Mouse (Mus musculus): ENCODE data around the gene Arl5c. TPM values are rescaled to one million over a fixed set of nuclear protein-coding genes. Genes with fewer than 3 reads are reported as not detected.

Arl5c gene
- total RNA-seq (2021) = 1 to 10 TPM; 1.4 to 1.7 TPM
- long read RNA-seq, experiment 1 = 0 reads
- long read RNA-seq, experiment 2 = 0 reads

DNA sequence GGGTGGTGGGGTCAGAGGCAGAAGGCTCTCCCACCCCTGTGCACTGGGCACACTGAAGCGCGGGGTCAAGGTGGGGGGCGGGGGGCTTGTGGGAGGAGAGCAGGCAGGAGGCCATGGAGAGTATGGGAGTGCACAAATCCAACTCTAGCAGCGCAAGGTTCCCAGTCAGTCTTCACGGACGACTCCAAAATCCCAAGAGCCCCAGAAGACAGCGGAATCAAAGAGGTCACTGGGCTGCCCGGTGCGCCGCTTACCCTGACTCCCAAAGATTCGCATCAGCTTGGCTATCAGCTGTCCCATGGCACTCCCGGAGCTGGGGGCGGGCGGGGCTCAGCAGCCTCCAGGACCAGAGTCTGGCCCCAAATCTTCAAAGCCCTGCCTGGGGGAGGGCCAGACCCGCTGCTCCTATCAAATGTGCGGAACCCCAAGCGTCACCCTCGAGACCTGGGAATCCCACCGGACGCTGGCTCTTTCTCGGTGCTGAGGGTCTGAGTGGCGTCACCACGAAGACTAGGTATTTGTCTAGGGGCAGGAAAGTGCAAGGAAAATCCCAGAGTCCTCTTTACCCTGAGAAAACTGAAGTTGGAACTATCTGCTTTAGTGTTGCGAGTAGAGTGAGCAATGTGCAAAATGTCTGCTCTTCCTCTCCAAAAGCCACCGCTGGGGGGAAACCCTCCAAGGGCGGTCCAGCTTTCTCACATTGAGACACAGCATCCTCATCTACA is at the start of gene Arl5c:
TSS of gene Arl5c (minus strand) at position 618 of the 725 bp plus-strand sequence.
- no peak for DNase-seq (ENCODE audit: low spot score in 2 of 2)

DNA sequence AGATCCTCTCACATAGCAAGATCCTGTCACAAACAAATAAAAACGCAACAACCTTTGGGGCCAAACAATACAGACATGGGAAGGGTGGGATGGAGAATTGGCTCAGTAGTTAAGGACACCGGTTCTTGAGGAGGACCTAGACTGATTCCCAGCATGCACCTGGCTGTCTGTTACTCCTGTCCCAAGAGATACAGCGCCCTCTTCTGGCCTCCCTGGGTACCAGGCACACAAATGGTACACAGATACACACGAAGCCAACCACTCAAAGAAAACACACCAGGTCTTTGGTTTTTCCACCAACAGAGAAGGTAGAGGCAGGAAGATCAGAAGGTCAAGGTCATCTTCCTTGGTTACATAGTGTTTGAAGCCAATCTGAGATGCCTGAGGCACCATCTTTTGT is 49.6 kb upstream of the Arl5c start:
- H3K27ac ChIP-seq = no peak overlapping the region

More for the DNA sequence above, at the start of gene Arl5c:
- H3K27ac ChIP-seq = no peak within 1 kb of the TSS
- peak within 1 kb of the TSS; percentile 60 for H3K4me3 ChIP-seq
- TF ChIP-seq CTCF (conservative IDR thresholded peaks at IDR 0.05) = peak; percentile 71

DNA sequence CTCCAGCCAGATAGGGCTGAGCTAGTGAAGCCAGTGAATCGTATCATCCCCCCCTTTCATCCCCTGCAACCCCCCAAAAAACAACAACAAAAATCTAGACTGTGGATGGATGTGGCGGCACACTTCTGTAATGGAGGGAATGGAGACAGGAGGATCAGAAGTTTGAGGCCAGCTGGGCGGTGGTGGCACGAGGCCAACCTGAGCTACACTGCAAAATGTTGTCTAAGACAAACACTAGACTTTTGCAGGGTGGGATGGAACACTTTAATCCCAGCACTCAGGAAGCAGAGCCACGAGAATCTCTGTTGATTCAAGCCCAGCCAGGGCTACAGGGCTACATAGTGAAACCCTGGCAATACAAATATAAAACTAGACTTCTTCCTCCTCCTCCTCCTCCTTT is 48.1 kb upstream of the Arl5c start:
- no peak for TF ChIP-seq CTCF (conservative IDR thresholded peaks at IDR 0.05)
- H3K27ac ChIP-seq = no peak overlapping the region
- no peak for DNase-seq (ENCODE audit: low spot score in 2 of 2)
- H3K4me3 ChIP-seq = no peak overlapping the region

More for the DNA sequence above, 49.6 kb upstream of the Arl5c start:
- no peak overlapping the region for H3K4me3 ChIP-seq
- TF ChIP-seq CTCF (conservative IDR thresholded peaks at IDR 0.05) = peak; percentile 42
- no peak for DNase-seq (ENCODE audit: low spot score in 2 of 2)

DNA sequence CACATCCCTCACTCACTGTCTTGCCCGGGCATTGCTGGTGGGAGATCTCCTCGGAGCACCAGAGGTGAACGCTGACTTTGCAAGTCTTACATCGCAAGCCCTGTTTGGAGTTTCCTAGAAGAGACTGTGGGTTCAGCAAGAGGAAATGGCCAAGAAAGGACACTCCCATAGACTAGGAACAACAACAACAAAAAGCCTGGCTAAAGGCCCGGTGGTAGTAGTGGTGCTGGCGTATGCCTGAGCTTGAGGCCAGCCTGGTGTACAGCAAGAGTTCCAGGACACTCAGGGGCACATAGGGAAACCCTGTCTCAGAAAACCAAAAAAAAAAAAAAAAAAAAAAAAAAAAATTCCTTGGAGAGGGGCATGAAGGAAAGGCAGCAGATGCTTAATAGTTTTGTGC is 46.8 kb upstream of the Arl5c start:
- DNase-seq (ENCODE audit: low spot score in 2 of 2) = no peak
- TF ChIP-seq CTCF (conservative IDR thresholded peaks at IDR 0.05) = no peak
- no peak overlapping the region for H3K27ac ChIP-seq
- no peak overlapping the region for H3K4me3 ChIP-seq

DNA sequence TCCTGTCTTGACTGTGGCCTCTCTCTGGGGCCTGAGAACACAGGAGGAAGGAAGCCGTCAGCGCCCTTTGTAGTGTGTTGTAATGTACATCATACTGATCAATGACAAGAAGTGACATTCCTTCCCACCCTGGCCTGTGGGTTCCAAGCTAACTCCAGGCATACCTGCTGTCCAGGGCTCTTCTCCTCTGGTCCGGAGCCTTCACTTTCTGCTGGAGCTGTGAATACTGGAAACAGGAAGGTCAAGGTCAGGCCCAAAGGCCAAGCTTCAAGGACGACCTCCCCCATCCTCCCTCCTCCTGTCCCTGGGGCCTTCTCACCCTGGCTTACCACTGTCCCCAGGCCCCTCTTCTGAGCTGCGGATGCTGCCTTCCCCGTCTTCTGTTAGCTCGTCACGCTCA is 45.0 kb upstream of the Arl5c start:
- H3K27ac ChIP-seq = no peak overlapping the region
- no peak for TF ChIP-seq CTCF (conservative IDR thresholded peaks at IDR 0.05)
- DNase-seq (ENCODE audit: low spot score in 2 of 2) = no peak
- H3K4me3 ChIP-seq = no peak overlapping the region

DNA sequence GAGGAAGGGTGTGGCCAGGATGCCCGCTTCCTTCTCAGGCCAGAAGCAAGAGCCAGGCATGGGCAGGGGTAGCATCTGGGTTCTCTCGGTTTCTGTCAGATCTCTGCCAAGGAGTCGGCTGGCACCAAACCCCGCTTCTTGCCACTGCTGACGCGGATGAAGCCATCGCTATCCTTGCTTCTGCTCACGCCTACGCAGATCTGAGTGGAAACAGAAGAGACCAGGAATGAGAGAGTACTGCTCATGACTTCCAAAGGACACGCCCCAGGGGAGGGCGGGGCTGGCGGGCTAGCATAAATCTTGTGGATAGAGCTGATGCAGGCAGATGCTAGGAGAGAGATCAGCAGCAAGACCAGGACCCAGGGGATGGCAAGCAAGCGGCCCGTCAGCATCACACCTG is 41.9 kb upstream of the Arl5c start:
- TF ChIP-seq CTCF (conservative IDR thresholded peaks at IDR 0.05) = no peak
- Histone ChIP-seq H3K27ac (no peak overlapping the region), H3K4me3 (no peak overlapping the region)
- DNase-seq (ENCODE audit: low spot score in 2 of 2) = peak in 1 of 2 experiments; percentile 55

DNA sequence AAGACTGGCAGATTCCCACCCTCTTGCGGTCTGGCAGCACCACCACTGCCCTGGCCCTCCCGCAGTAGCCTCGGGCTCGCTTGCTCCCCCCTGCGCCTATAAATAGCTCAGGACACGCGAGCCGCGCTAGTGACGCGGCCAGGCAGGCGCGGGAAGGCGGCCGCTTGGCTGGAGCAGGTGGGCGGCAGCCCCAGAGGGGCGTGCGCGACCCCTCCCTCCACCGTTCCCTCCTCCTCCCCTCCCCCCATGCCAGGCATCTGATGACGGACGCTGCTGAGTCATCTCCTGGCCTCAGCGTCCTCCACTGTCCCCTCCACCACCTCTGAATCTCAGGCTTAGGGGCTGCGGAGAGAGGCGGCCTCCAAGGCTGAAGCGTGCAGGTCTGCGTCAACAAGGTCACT is 40.0 kb upstream of the Arl5c start:
- Histone ChIP-seq H3K27ac (peak overlapping the region; percentile 72), H3K4me3 (peak overlapping the region; percentile 56)
- DNase-seq (ENCODE audit: low spot score in 2 of 2) = no peak
- TF ChIP-seq CTCF (conservative IDR thresholded peaks at IDR 0.05) = 0 out of 2 replicates have a peak, but pooled peaks have one; percentile 15

DNA sequence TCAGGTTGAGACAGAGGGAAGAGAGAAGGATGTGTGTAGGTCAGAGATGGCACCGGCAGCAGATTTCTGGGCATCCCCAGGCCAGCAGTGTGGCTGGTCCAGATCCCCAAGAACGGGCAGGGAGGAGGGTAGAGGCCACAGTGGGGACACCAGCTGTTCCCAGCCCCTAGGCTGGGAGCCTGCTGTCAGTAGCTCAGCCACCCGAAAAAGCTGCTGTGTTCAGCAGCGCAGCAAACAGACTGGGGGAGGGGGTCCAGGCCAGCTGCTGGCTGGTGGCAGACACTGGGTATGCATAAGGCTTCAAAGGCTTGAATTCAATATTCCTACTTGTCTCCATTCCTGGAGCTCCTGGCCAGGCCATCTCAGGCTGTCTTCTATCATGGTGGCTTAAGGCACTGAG is 38.9 kb upstream of the Arl5c start:
- H3K4me3 ChIP-seq = no peak overlapping the region
- no peak overlapping the region for H3K27ac ChIP-seq
- TF ChIP-seq CTCF (conservative IDR thresholded peaks at IDR 0.05) = no peak
- DNase-seq (ENCODE audit: low spot score in 2 of 2) = no peak

DNA sequence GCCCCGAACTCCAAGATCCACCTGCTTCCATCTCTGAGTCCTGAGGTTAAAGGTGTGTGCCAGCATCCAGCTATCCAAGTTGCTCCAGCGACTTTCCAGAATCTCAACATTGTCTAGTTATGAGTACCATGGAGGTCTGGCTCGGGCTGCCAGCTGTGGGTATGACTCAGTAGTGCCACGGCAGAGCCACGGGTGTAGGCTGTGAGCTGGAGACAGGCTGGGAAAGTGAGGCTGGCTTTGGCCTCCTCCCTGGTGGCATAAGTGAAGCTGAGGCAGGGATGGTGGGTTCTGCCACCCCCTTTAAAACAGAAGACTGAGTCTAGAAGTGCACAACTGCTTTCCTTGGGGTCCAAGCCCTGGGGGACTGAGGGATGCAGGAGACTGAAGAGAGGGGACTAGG is 38.1 kb upstream of the Arl5c start:
- no peak for TF ChIP-seq CTCF (conservative IDR thresholded peaks at IDR 0.05)
- no peak overlapping the region for H3K4me3 ChIP-seq
- DNase-seq (ENCODE audit: low spot score in 2 of 2) = no peak
- H3K27ac ChIP-seq = no peak overlapping the region

DNA sequence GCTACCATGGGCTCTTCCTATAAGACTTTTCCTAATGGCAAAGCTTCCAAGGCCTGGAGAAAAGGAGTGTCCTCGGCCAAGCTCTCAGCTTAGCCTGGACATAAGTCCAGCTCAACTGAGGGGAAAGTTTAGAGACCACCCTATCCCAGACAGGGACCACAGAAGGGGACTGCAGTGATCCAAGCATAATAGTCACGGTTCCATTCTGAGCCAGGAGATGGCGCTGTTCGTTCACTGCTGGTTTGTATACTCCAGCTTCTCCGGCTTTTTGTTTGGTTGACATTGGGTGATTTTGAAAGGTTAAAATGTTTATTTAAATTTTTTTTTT is 35.4 kb upstream of the Arl5c start:
- peak; percentile 71 to 82 for DNase-seq (ENCODE audit: low spot score in 2 of 2)
- Histone ChIP-seq H3K4me3 (no peak overlapping the region), H3K27ac (no peak overlapping the region)
- peak; percentile 96 for TF ChIP-seq CTCF (conservative IDR thresholded peaks at IDR 0.05)

DNA sequence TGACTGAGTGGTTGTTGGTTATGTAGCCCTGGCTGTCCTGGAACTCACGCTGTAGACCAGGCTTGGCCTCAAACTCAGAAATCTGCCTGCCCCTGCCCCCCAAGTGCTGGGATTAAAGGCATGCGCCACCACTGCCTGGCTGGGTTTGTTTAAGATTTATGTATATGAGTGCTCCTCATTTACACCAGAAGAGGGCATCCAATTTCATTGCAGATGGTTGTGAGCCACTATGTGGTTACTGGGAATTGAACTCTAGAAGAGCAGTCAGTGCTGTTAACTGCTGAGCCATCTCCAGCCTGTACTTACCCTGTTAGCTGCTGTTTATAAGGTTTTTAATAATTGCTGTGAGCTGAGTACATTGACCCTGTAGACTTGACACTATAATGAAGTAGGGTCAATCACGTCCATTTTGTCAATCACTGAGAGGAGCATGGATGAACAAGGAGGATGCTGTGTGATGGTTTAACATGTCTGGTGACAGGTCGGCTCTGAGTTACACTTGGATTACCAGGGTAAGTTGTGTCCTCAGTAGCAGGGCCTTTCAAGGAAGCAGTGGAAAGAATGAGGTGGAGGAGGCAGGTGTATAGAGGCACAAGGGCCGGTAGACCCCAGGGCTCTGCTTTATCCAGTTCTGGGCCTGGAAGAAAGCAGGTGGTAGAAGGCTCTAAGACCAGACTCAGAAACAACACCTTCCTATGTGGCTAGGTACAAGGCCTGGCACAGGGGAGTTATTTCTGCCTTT is 34.9 kb upstream of the Arl5c start:
- no peak overlapping the region for H3K4me3 ChIP-seq
- H3K27ac ChIP-seq = no peak overlapping the region
- peak; percentile 49 for TF ChIP-seq CTCF (conservative IDR thresholded peaks at IDR 0.05)
- DNase-seq (ENCODE audit: low spot score in 2 of 2) = no peak

DNA sequence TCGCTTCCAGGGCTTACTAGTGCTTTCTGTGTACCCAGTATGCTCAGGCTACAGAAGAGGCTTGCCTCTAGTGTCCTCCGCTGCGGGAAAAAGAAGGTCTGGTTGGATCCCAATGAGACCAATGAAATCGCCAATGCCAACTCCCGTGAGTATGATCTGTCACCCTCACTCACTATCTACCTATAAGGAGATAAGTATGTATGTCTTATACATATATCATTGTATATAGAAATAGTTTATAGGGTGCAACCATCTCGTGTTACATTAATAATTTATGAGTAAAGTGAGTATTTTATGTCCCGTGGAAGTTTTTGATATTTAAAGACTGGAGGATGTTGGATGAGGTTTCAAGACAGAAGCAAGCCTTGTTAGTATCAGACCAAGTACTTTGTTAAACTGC is 31.8 kb upstream of the Arl5c start:
- no peak for TF ChIP-seq CTCF (conservative IDR thresholded peaks at IDR 0.05)
- no peak for DNase-seq (ENCODE audit: low spot score in 2 of 2)
- Histone ChIP-seq H3K27ac (peak overlapping the region; percentile 99), H3K4me3 (peak overlapping the region; percentile 83)

DNA sequence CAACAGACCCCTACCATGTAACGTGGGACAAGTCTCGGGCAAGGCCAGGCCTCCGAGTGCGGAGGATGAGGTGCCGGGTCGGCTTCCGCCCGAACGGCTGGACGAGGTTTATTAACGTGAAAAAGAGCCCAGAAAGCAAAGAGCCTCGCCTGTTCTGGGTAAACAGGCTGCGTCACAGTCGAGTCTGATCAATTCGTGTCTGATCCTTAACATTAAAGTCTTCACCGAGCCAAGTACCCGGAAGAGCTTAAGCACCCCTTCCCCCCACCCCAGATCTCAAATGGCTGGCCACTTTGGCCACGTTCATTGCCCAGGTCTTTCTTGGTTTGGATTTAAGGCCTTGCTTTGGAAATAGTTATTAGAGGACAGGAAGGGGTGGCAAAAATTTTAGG is 31.3 kb upstream of the Arl5c start:
- peak overlapping the region; percentile 83 for H3K4me3 ChIP-seq
- TF ChIP-seq CTCF (conservative IDR thresholded peaks at IDR 0.05) = no peak
- H3K27ac ChIP-seq = peak overlapping the region; percentile 99
- no peak for DNase-seq (ENCODE audit: low spot score in 2 of 2)

Measured in layer of hippocampus, adult 2 months (tissue).